Mouse (Mus musculus): Measurements from ENCODE around the gene Hist1h2bj. TPM values are rescaled to one million over a fixed set of nuclear protein-coding genes. Genes with fewer than 3 reads are reported as not detected.

Gene Hist1h2bj
- polyA plus RNA-seq, 1 experiment, result 87.9 TPM

GRCm38 (mm10) chr13:22020901-22021339, 22.1 kb upstream of the Hist1h2bj start:
- under 1% methylated on average over 8 of the region's 8 CpGs for WGBS
- Histone ChIP-seq H3K4me1 (ENCODE audit: control insufficient read depth, insufficient read depth, low read length) (no peaks in the 10 kb centered on the region), H3K4me3 (replicated peaks; ENCODE audit: control insufficient read depth, low read depth, low read length) (peak overlapping the region; percentile 61), H3K27ac (ENCODE audit: control insufficient read depth, insufficient read depth, low read depth, low read length, poor library complexity) (no peak overlapping the region)
- no peak for TF ChIP-seq POLR2A (IDR thresholded peaks at IDR 0.05; ENCODE audit: borderline replicate concordance, control insufficient read depth, low read depth, low read length)
- no peak for TF ChIP-seq CTCF (IDR thresholded peaks at IDR 0.05; ENCODE audit: control insufficient read depth, insufficient read depth, low read length)

DNA sequence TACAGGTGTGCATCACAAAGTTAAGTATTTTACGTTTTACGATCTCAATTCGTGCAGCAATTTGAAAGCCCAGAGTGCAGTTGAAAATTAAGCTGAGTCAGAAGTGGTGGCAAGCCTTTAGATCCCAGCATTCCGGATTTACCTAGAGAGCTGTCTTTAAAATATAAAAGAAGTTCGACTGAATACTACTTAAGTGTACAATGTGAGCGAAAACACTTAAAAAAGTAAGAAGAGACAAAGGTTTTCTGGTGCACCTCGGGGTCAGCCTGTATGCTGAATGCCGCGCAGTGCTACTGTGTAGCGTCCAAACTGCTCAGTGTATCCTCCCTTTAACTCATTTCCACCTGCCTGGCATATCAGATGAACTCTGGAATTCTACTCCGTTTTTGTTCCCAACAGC, 21.4 kb upstream of the Hist1h2bj start:
- peak overlapping the region; percentile 73 for H3K4me3 ChIP-seq (replicated peaks; ENCODE audit: control insufficient read depth, low read depth, low read length)
- WGBS, result under 1% methylated on average over 11 of the region's 11 CpGs

GRCm38 (mm10) chr13:22022241-22022640, 20.8 kb upstream of the Hist1h2bj start:
- Histone ChIP-seq H3K4me3 (replicated peaks; ENCODE audit: control insufficient read depth, low read depth, low read length) (peak overlapping the region; percentile 72), H3K4me1 (ENCODE audit: control insufficient read depth, insufficient read depth, low read length) (no peaks in the 10 kb centered on the region), H3K27ac (ENCODE audit: control insufficient read depth, insufficient read depth, low read depth, low read length, poor library complexity) (no peak overlapping the region)
- WGBS, result under 1% methylated on average over 9 of the region's 9 CpGs
- TF ChIP-seq CTCF (IDR thresholded peaks at IDR 0.05; ENCODE audit: control insufficient read depth, insufficient read depth, low read length) (no peak), POLR2A (IDR thresholded peaks at IDR 0.05; ENCODE audit: borderline replicate concordance, control insufficient read depth, low read depth, low read length) (no peak)

More for the DNA sequence above, 21.4 kb upstream of the Hist1h2bj start:
- no peaks in the 10 kb centered on the region for H3K4me1 ChIP-seq (ENCODE audit: control insufficient read depth, insufficient read depth, low read length)
- no peak for TF ChIP-seq CTCF (IDR thresholded peaks at IDR 0.05; ENCODE audit: control insufficient read depth, insufficient read depth, low read length)
- no peak for TF ChIP-seq POLR2A (IDR thresholded peaks at IDR 0.05; ENCODE audit: borderline replicate concordance, control insufficient read depth, low read depth, low read length)
- no peak overlapping the region for H3K27ac ChIP-seq (ENCODE audit: control insufficient read depth, insufficient read depth, low read depth, low read length, poor library complexity)

DNA sequence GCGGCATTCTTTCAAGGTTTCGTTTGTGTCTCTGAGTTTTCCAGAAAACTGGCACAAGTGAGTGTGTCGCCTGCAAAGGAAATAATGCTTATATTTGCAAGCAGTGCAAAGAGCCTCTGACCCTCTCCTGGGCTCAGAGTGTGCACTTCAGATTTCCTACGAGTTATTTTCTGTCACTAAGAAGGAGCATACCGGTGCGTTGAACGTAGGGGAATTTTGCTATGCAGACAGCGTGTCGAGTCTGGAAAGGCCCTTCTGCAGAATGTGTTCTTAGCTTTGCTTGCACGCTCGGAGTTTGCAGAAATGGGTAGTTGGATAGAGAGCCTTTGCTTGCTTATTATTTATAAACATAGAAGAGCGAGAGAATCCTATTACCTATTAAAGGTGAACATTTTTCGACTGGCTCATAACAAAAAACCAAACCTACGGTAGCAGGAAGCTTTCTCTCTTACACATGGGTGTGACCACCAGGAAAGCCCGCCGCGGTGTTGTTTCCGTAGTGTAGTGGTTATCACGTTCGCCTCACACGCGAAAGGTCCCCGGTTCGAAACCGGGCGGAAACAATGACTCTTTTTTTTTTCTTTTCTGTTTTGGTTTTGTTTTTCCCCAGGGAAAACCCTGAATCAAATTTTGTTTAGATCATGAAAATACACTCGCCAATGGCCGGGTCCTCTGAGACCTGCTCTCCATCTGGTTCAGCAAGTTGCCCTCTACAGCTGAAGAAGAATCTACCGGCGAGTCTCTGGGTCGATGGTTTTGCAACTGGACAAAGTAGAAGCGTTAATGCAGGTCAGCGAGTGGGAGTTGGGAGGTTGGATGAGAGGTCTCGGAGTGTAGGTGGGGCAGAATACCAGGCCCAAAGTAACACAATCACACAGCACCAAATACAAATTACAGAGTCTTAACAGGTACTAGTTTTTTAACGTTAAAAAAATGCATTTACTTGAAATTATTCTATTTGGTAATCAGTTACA, 16.7 kb upstream of the Hist1h2bj start:
- TF ChIP-seq CTCF (IDR thresholded peaks at IDR 0.05; ENCODE audit: control insufficient read depth, insufficient read depth, low read length) (no peak), POLR2A (IDR thresholded peaks at IDR 0.05; ENCODE audit: borderline replicate concordance, control insufficient read depth, low read depth, low read length) (no peak)
- WGBS, result 2% methylated on average over 35 of the region's 35 CpGs
- no peak overlapping the region for H3K27ac ChIP-seq (ENCODE audit: control insufficient read depth, insufficient read depth, low read depth, low read length, poor library complexity)

DNA sequence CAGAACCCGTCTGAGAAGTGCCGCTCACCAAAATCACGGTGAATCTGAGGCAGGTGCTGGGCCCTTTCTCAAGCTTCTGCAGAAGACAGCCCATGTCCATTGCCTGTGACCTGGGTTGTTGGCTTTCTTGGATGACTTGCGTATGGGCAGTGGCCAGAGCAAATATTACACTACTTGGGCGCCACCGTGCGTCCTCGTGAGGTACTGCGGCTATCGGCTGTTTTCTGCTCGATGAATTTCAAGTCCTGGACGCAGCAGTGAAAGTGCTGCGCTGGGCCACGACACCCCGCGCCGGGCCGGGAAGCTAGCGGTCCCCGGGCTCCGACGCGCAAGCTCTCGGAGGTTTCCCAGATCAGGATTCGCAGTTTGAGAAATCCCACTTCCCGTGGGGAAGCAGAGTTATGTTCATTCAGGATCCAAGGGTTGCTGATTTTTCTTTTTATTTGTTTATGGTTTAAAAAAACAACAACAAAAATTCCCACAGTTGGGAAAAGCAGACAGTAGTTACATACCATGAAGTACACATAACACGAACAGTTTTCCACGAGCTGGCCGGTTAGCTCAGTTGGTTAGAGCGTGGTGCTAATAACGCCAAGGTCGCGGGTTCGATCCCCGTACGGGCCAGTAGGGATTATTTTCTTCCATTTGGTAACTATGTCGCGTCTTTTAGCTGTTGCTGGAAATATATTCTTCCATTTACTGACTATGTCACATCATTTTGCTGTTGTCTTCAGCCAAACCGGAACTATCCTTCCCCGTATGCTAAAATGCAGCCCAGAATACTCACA, 14.1 kb upstream of the Hist1h2bj start:
- TF ChIP-seq CTCF (IDR thresholded peaks at IDR 0.05; ENCODE audit: control insufficient read depth, insufficient read depth, low read length), result peak; percentile 97
- 0 out of 2 replicates have a peak, but pooled peaks have one; percentile 18 for TF ChIP-seq POLR2A (IDR thresholded peaks at IDR 0.05; ENCODE audit: borderline replicate concordance, control insufficient read depth, low read depth, low read length)
- Histone ChIP-seq H3K27ac (ENCODE audit: control insufficient read depth, insufficient read depth, low read depth, low read length, poor library complexity) (peak overlapping the region; percentile 62), H3K4me3 (replicated peaks; ENCODE audit: control insufficient read depth, low read depth, low read length) (peak overlapping the region; percentile 60), H3K4me1 (ENCODE audit: control insufficient read depth, insufficient read depth, low read length) (no peaks in the 10 kb centered on the region; the same call in 1 of the 2 replicates)
- WGBS, result 1% methylated on average over 40 of the region's 40 CpGs

More for the DNA sequence above, 16.7 kb upstream of the Hist1h2bj start:
- Histone ChIP-seq H3K4me1 (ENCODE audit: control insufficient read depth, insufficient read depth, low read length) (no peaks in the 10 kb centered on the region; the same call in 1 of the 2 replicates), H3K4me3 (replicated peaks; ENCODE audit: control insufficient read depth, low read depth, low read length) (peak overlapping the region; percentile 50)

GRCm38 (mm10) chr13:22029928-22030327, 13.1 kb upstream of the Hist1h2bj start:
- H3K4me3 ChIP-seq (replicated peaks; ENCODE audit: control insufficient read depth, low read depth, low read length), result no peak overlapping the region
- no peaks in the 10 kb centered on the region; the same call in 1 of the 2 replicates for H3K4me1 ChIP-seq (ENCODE audit: control insufficient read depth, insufficient read depth, low read length)
- H3K27ac ChIP-seq (ENCODE audit: control insufficient read depth, insufficient read depth, low read depth, low read length, poor library complexity), result no peak overlapping the region
- 71% methylated on average over 8 of the region's 8 CpGs for WGBS
- TF ChIP-seq CTCF (IDR thresholded peaks at IDR 0.05; ENCODE audit: control insufficient read depth, insufficient read depth, low read length) (no peak), POLR2A (IDR thresholded peaks at IDR 0.05; ENCODE audit: borderline replicate concordance, control insufficient read depth, low read depth, low read length) (no peak)

GRCm38 (mm10) chr13:22030493-22030892, 12.5 kb upstream of the Hist1h2bj start:
- H3K27ac ChIP-seq (ENCODE audit: control insufficient read depth, insufficient read depth, low read depth, low read length, poor library complexity), result no peak overlapping the region
- TF ChIP-seq CTCF (IDR thresholded peaks at IDR 0.05; ENCODE audit: control insufficient read depth, insufficient read depth, low read length), result no peak
- no peak for TF ChIP-seq POLR2A (IDR thresholded peaks at IDR 0.05; ENCODE audit: borderline replicate concordance, control insufficient read depth, low read depth, low read length)
- 5% methylated on average over 4 of the region's 4 CpGs for WGBS
- H3K4me3 ChIP-seq (replicated peaks; ENCODE audit: control insufficient read depth, low read depth, low read length), result no peak overlapping the region
- H3K4me1 ChIP-seq (ENCODE audit: control insufficient read depth, insufficient read depth, low read length), result no peaks in the 10 kb centered on the region; the same call in 1 of the 2 replicates
